Mouse (Mus musculus): Measurements from ENCODE around the gene Cyp2s1.
"Not testable (repeated sequence)": the region's sequence is repeated elsewhere in the genome, so short reads cannot be mapped to it uniquely, and the experiment has no call there.

Gene Cyp2s1

GRCm38 (mm10) chr7:25811716-25812115 lies 5.0 kb downstream of the Cyp2s1 start:
- no peak for DNase-seq (ENCODE audit: low spot score in 2 of 2)

- DNase-seq (ENCODE audit: low spot score in 2 of 2): peak; percentile 72 to 81
These were observed 10.9 kb downstream of the Cyp2s1 start for GRCm38 (mm10) chr7:25805631-25806343.

GRCm38 (mm10) chr7:25804792-25805191 lies 11.9 kb downstream of the Cyp2s1 start:
- DNase-seq (ENCODE audit: low spot score in 2 of 2): no peak

- no peak for DNase-seq (ENCODE audit: low spot score in 2 of 2)
These were observed 13.3 kb downstream of the Cyp2s1 start for GRCm38 (mm10) chr7:25803460-25803859.

- no peak for DNase-seq (ENCODE audit: low spot score in 2 of 2)
These were observed 14.2 kb downstream of the Cyp2s1 start for GRCm38 (mm10) chr7:25802241-25803125.

- no peak for DNase-seq (ENCODE audit: low spot score in 2 of 2)
These were observed 15.7 kb downstream of the Cyp2s1 start for GRCm38 (mm10) chr7:25801031-25801430.

GRCm38 (mm10) chr7:25799369-25799768 lies 17.3 kb downstream of the Cyp2s1 start:
- DNase-seq (ENCODE audit: low spot score in 2 of 2): no peak

GRCm38 (mm10) chr7:25798540-25798939 lies 18.2 kb downstream of the Cyp2s1 start:
- DNase-seq (ENCODE audit: low spot score in 2 of 2): no peak

- no peak for DNase-seq (ENCODE audit: low spot score in 2 of 2)
These were observed 21.9 kb downstream of the Cyp2s1 start for GRCm38 (mm10) chr7:25794775-25795174.

GRCm38 (mm10) chr7:25793679-25794078 lies 23.0 kb downstream of the Cyp2s1 start:
- no peak for DNase-seq (ENCODE audit: low spot score in 2 of 2)

- not testable (repeated sequence) for DNase-seq (ENCODE audit: low spot score in 2 of 2)
These were observed 23.7 kb downstream of the Cyp2s1 start for GRCm38 (mm10) chr7:25792966-25793365.

- DNase-seq (ENCODE audit: low spot score in 2 of 2): no peak
These were observed 26.1 kb downstream of the Cyp2s1 start for GRCm38 (mm10) chr7:25790615-25791014.

- no peak for DNase-seq (ENCODE audit: low spot score in 2 of 2)
These were observed 27.6 kb downstream of the Cyp2s1 start for GRCm38 (mm10) chr7:25789129-25789440.

- peak; percentile 15 to 22 for DNase-seq (ENCODE audit: low spot score in 2 of 2)
These were observed 28.2 kb downstream of the Cyp2s1 start, which contains the start of gene Axl for GRCm38 (mm10) chr7:25788220-25789128. Axl (minus strand) TSS chr7:25788705.

GRCm38 (mm10) chr7:25787456-25788219 lies 29.1 kb downstream of the Cyp2s1 start:
- DNase-seq (ENCODE audit: low spot score in 2 of 2): no peak

GRCm38 (mm10) chr7:25786974-25787373 lies 29.7 kb downstream of the Cyp2s1 start:
- DNase-seq (ENCODE audit: low spot score in 2 of 2): no peak

GRCm38 (mm10) chr7:25785752-25786151 lies 31.0 kb downstream of the Cyp2s1 start:
- no peak for DNase-seq (ENCODE audit: low spot score in 2 of 2)

- no peak for DNase-seq (ENCODE audit: low spot score in 2 of 2)
These were observed 31.9 kb downstream of the Cyp2s1 start for GRCm38 (mm10) chr7:25784808-25785207.

GRCm38 (mm10) chr7:25783746-25784145 lies 33.0 kb downstream of the Cyp2s1 start:
- DNase-seq (ENCODE audit: low spot score in 2 of 2): no peak

GRCm38 (mm10) chr7:25782744-25783143 lies 34.0 kb downstream of the Cyp2s1 start:
- DNase-seq (ENCODE audit: low spot score in 2 of 2): no peak

GRCm38 (mm10) chr7:25781937-25782610 lies 34.6 kb downstream of the Cyp2s1 start:
- DNase-seq (ENCODE audit: low spot score in 2 of 2): no peak
